Mouse (Mus musculus): ENCODE data around the gene Vmn2r83.

GRCm38 (mm10) chr10:79496701-79497288 lies 28.3 kb downstream of the Vmn2r83 start:
- no peak for TF ChIP-seq CTCF (IDR thresholded peaks at IDR 0.05; ENCODE audit: low read depth)
- TF ChIP-seq EP300 (optimal IDR thresholded peaks at IDR 0.05) = no peak
